Mouse (Mus musculus): Measurements from ENCODE around the gene Il13.

- TF ChIP-seq TAL1 (IDR thresholded peaks at IDR 0.05; ENCODE audit: low read length): no peak
- TF ChIP-seq GATA1 (IDR thresholded peaks at IDR 0.05; ENCODE audit: low read length): no peak
These were observed 12.7 kb downstream of the Il13 start for GRCm38 (mm10) chr11:53621582-53622439.

Measured in erythroblast, embryonic 14.5 days (primary cell).